In genomic region chr14:54021443-54021842, GRCm38 (mm10) we compare ENCODE assay signal across 24 mouse cellular contexts.
DNase-seq lines count a peak whose midpoint lies in the region; ATAC-seq and TF ChIP-seq lines count a peak whose summit lies in the region.
"Had no signal": no experiment of that assay in that cellular context is flagged by ENCODE, and none has a peak within 500 bp of the region (broad histone marks: within the 10 kb centered on the region; RNA-seq: fewer than 3 reads in every experiment).

No protein-coding gene starts in this region.

- H3K36me3 ChIP-seq in kidney, embryonic 14.5 days (ENCODE audit: control insufficient read depth, insufficient read depth, low read length), result no peaks in the 10 kb centered on the region
- H3K36me3 ChIP-seq in kidney, postnatal 0 days (ENCODE audit: insufficient read depth, low read length), result no peaks in the 10 kb centered on the region
- no peaks in the 10 kb centered on the region for H3K36me3 ChIP-seq in liver, postnatal 0 days (replicated peaks; ENCODE audit: insufficient read depth, low read length)
- H3K36me3 ChIP-seq: forebrain, embryonic 10.5 days; G1E; hindbrain, embryonic 12.5 days had no signal

- no peaks in the 10 kb centered on the region for H3K27me3 ChIP-seq in kidney, embryonic 14.5 days (ENCODE audit: control insufficient read depth, insufficient read depth, low read length)
- no peaks in the 10 kb centered on the region for H3K27me3 ChIP-seq in kidney, postnatal 0 days (ENCODE audit: insufficient read depth, low read length)
- H3K27me3 ChIP-seq in liver, postnatal 0 days (ENCODE audit: insufficient read depth, low read length), result no peaks in the 10 kb centered on the region
- H3K27me3 ChIP-seq: CH12.LX; forebrain, embryonic 13.5 days; hindbrain, embryonic 12.5 days had no signal

- 89% methylated on average over 6 of the region's 6 CpGs for WGBS in kidney, embryonic 14.5 days
- 81% methylated on average over 6 of the region's 6 CpGs for WGBS in kidney, postnatal 0 days
- 80% methylated on average over 6 of the region's 6 CpGs for whole genome bisulfite sequencing in liver, postnatal 0 days (ENCODE audit: insufficient replicate concordance)

- H3K4me3 ChIP-seq in kidney, embryonic 14.5 days (ENCODE audit: low read length), result no peak overlapping the region
- H3K4me3 ChIP-seq in kidney, postnatal 0 days (replicated peaks; ENCODE audit: low read depth, low read length), result no peak overlapping the region
- no peak overlapping the region for H3K4me3 ChIP-seq in liver, postnatal 0 days (ENCODE audit: low read depth, low read length)
- H3K4me3 ChIP-seq: forebrain, embryonic 10.5 days; forebrain, embryonic 13.5 days; gastrocnemius, adult 2 months; hindbrain, embryonic 12.5 days had no signal

- H3K9ac ChIP-seq in kidney, embryonic 14.5 days (ENCODE audit: low read depth, low read length), result no peak overlapping the region
- no peak overlapping the region for H3K9ac ChIP-seq in kidney, postnatal 0 days (ENCODE audit: low read depth, low read length)
- H3K9ac ChIP-seq in liver, postnatal 0 days (replicated peaks), result no peak overlapping the region
- H3K9ac ChIP-seq: forebrain, embryonic 13.5 days; hindbrain, embryonic 12.5 days had no signal

- 0 out of 2 replicates have a peak, but pooled peaks cover 3% of the 10 kb centered on the region for H3K4me1 ChIP-seq in kidney, embryonic 14.5 days (ENCODE audit: control insufficient read depth, insufficient read depth, low read length)
- no peaks in the 10 kb centered on the region for H3K4me1 ChIP-seq in kidney, postnatal 0 days (replicated peaks; ENCODE audit: insufficient read depth, low read length)
- no peaks in the 10 kb centered on the region for H3K4me1 ChIP-seq in liver, postnatal 0 days (ENCODE audit: insufficient read depth)
- H3K4me1 ChIP-seq: forebrain, embryonic 10.5 days; forebrain, embryonic 13.5 days; hindbrain, embryonic 12.5 days had no signal

- no peaks in the 10 kb centered on the region for H3K9me3 ChIP-seq in kidney, embryonic 14.5 days (ENCODE audit: control insufficient read depth, low read length)
- no peaks in the 10 kb centered on the region for H3K9me3 ChIP-seq in kidney, postnatal 0 days (replicated peaks; ENCODE audit: low read length)
- no peaks in the 10 kb centered on the region for H3K9me3 ChIP-seq in liver, postnatal 0 days (ENCODE audit: low read length)
- H3K9me3 ChIP-seq: forebrain, embryonic 10.5 days; forebrain, embryonic 13.5 days; G1E; hindbrain, embryonic 12.5 days had no signal

- no peak for TF ChIP-seq EP300 in liver, postnatal 0 days (IDR thresholded peaks at IDR 0.05; ENCODE audit: low read depth)

- ATAC-seq in kidney, embryonic 14.5 days (ENCODE audit: low FRiP score, low TSS enrichment), result no peak
- 0 out of 2 replicates have a peak, but pooled peaks have one; percentile 40 for ATAC-seq in kidney, postnatal 0 days (replicated peaks; ENCODE audit: low FRiP score, low read depth)
- no peak for ATAC-seq in liver, postnatal 0 days
- ATAC-seq: forebrain, embryonic 13.5 days; forebrain, embryonic 16.5 days; Patski had no signal

- no peak overlapping the region for H3K27ac ChIP-seq in kidney, embryonic 14.5 days (ENCODE audit: low read depth, low read length)
- no peak overlapping the region for H3K27ac ChIP-seq in kidney, postnatal 0 days
- H3K27ac ChIP-seq in liver, postnatal 0 days (ENCODE audit: low read depth), result no peak overlapping the region
- H3K27ac ChIP-seq: forebrain, embryonic 10.5 days; forebrain, embryonic 13.5 days; gastrocnemius, adult 2 months; hindbrain, embryonic 12.5 days had no signal

- peak; percentile 40 for DNase-seq in kidney, adult 11 months
- no peak for DNase-seq in kidney, postnatal 4 days
- DNase-seq in kidney, adult 8-10 months, result peak; percentile 47 to 52
- no peak for DNase-seq in kidney, postnatal 0 days (ENCODE audit: low spot score)
- peak; percentile 42 to 50 for DNase-seq in kidney, postnatal 36 days
- DNase-seq in liver, postnatal 0 days, result no peak
- DNase-seq: adrenal gland, postnatal 10 days; adrenal gland, postnatal 36 days; B cell, adult 2 months; cerebellum, adult 18-20 months; cerebellum, adult 9-10 months; cerebellum, postnatal 14 days; gastrocnemius, adult 2 months; gastrocnemius, postnatal 14 days; heart, adult 11 months had no signal

- TF ChIP-seq CTCF in kidney, postnatal 0 days (IDR thresholded peaks at IDR 0.05; ENCODE audit: low read depth), result no peak
- TF ChIP-seq CTCF in liver, postnatal 0 days (IDR thresholded peaks at IDR 0.05; ENCODE audit: low read depth), result no peak

- no peak overlapping the region for H3K4me2 ChIP-seq in kidney, embryonic 14.5 days (replicated peaks; ENCODE audit: low read depth, low read length)
- H3K4me2 ChIP-seq in kidney, postnatal 0 days (ENCODE audit: low read length), result no peak overlapping the region
- H3K4me2 ChIP-seq in liver, postnatal 0 days (ENCODE audit: low read depth, low read length), result no peak overlapping the region
- H3K4me2 ChIP-seq: forebrain, embryonic 13.5 days; heart, embryonic 11.5 days; hindbrain, embryonic 12.5 days had no signal

Comparison
In these comparisons a context has a peak if more than half of its experiments do, and no peak if none do; other contexts are left out.
1. DNase-seq: peak in kidney, adult 11 months (single experiment), kidney, adult 8-10 months (2 of 2) and kidney, postnatal 36 days (2 of 2); none in kidney, postnatal 4 days (0 of 2), kidney, postnatal 0 days (single experiment) and liver, postnatal 0 days (single experiment).